In genomic region chr5:36377456-36378369, GRCm38 (mm10) we compare ENCODE assay signal across 8 mouse cellular contexts. TPM values are rescaled to one million over a fixed set of nuclear protein-coding genes. Genes with fewer than 3 reads are reported as not detected.
DNase-seq lines count a peak whose midpoint lies in the region; ATAC-seq and TF ChIP-seq lines count a peak whose summit lies in the region.

No protein-coding gene starts in this region.

- dilution Hi-C loops in CH12.LX (cut with MboI; ENCODE audit: extremely low pct_ligation_motif_present, extremely low pct_unique_long_range_greater_than_20kb, low sequenced_read_pairs) = no loop called here

- H3K4me2 ChIP-seq in CH12.LX (ENCODE audit: insufficient read depth, low read depth, poor library complexity, severe bottlenecking) = no peak overlapping the region
- no peak overlapping the region for H3K4me2 ChIP-seq in embryonic facial prominence, embryonic 15.5 days (replicated peaks)
- no peak overlapping the region for H3K4me2 ChIP-seq in intestine, embryonic 16.5 days (ENCODE audit: low read depth, low read length)

- no peak overlapping the region for H3K4me3 ChIP-seq in CH12.LX (replicated peaks in 1 of 3; ENCODE audit: low read depth in 2 of 3, low read length in 2 of 3, poor library complexity in 1 of 3)
- H3K4me3 ChIP-seq in embryonic facial prominence, embryonic 15.5 days (replicated peaks) = no peak overlapping the region
- H3K4me3 ChIP-seq in intestine, embryonic 16.5 days (ENCODE audit: low read length) = no peak overlapping the region

- no peaks in the 10 kb centered on the region for H3K9me3 ChIP-seq in CH12.LX (replicated peaks; ENCODE audit: low read length)
- H3K9me3 ChIP-seq in embryonic facial prominence, embryonic 15.5 days (replicated peaks) = no peaks in the 10 kb centered on the region
- no peaks in the 10 kb centered on the region for H3K9me3 ChIP-seq in intestine, embryonic 16.5 days (ENCODE audit: control insufficient read depth, low read length)

- H3K27ac ChIP-seq in CH12.LX (ENCODE audit: insufficient read depth, low read depth) = no peak overlapping the region
- H3K27ac ChIP-seq in embryonic facial prominence, embryonic 15.5 days (replicated peaks) = peak overlapping the region; percentile 76
- peak overlapping the region; percentile 88 for H3K27ac ChIP-seq in intestine, embryonic 16.5 days (ENCODE audit: low read length)

- TF ChIP-seq EP300 in CH12.LX (IDR thresholded peaks at IDR 0.05; ENCODE audit: low read length) = peak; percentile 20; the same call in 1 of the 2 replicates

- DNase-seq in CH12.LX (ENCODE audit: extremely low read depth) = peak; percentile 35
- peak; percentile 52 for DNase-seq in ovary, postnatal 36 days (ENCODE audit: low spot score)
- DNase-seq in embryo, embryonic 10.5 days (ENCODE audit: low spot score) = no peak
- DNase-seq in embryo, embryonic 10 days (ENCODE audit: low spot score) = no peak
- no peak for DNase-seq in cerebellum, adult 8-10 months
- DNase-seq in right cerebral cortex, adult 2 months (ENCODE audit: low spot score in 2 of 2) = no peak

- TF ChIP-seq POLR2A in CH12.LX (IDR thresholded peaks at IDR 0.05; ENCODE audit: low read depth, low read length) = no peak

- no peak overlapping the region for H3K9ac ChIP-seq in CH12.LX (ENCODE audit: insufficient read depth, low read depth)
- no peak overlapping the region for H3K9ac ChIP-seq in embryonic facial prominence, embryonic 15.5 days
- no peak overlapping the region for H3K9ac ChIP-seq in intestine, embryonic 16.5 days (ENCODE audit: low read depth, low read length)

- H3K4me1 ChIP-seq in CH12.LX (ENCODE audit: control insufficient read depth in 1 of 2, insufficient read depth in 2 of 2) = peaks cover 22 to 41% of the 10 kb centered on the region in 2 experiments
- peaks cover 71% of the 10 kb centered on the region for H3K4me1 ChIP-seq in embryonic facial prominence, embryonic 15.5 days
- peaks cover 56% of the 10 kb centered on the region for H3K4me1 ChIP-seq in intestine, embryonic 16.5 days (ENCODE audit: control insufficient read depth, insufficient read depth, low read length)

- H3K27me3 ChIP-seq in CH12.LX (replicated peaks) = peaks cover 17% of the 10 kb centered on the region
- H3K27me3 ChIP-seq in embryonic facial prominence, embryonic 15.5 days = no peaks in the 10 kb centered on the region
- no peaks in the 10 kb centered on the region for H3K27me3 ChIP-seq in intestine, embryonic 16.5 days (replicated peaks; ENCODE audit: control insufficient read depth, insufficient read depth, low read length)

- in situ Hi-C loops in CH12.LX (cut with MboI; ENCODE audit: low pct_ligation_motif_present, low pct_unique_long_range_greater_than_20kb, low sequenced_read_pairs) = loop anchor here (25.0 kb wide), 1 partner anchor 490 kb away; the partner anchor contains the start of gene Afap1

- no peaks in the 10 kb centered on the region for H3K79me2 ChIP-seq in CH12.LX (replicated peaks; ENCODE audit: control insufficient read depth, extremely low read depth, insufficient read depth, poor library complexity, severe bottlenecking)

- ATAC-seq in embryonic facial prominence, embryonic 15.5 days (ENCODE audit: insufficient number of reproducible peaks, low FRiP score, low TSS enrichment, low read depth) = peak; percentile 69
- peak; percentile 71 for ATAC-seq in intestine, embryonic 16.5 days

- no peak for TF ChIP-seq CTCF in CH12.LX (conservative IDR thresholded peaks at IDR 0.05 in 1 of 2, IDR thresholded peaks at IDR 0.05 in 1 of 2; ENCODE audit: low read depth in 2 of 2, low read length in 2 of 2)

- H3K36me3 ChIP-seq in CH12.LX (replicated peaks in 1 of 2; ENCODE audit: control insufficient read depth in 1 of 2, insufficient read depth in 1 of 2, low read length in 1 of 2) = no peaks in the 10 kb centered on the region
- no peaks in the 10 kb centered on the region for H3K36me3 ChIP-seq in embryonic facial prominence, embryonic 15.5 days
- no peaks in the 10 kb centered on the region for H3K36me3 ChIP-seq in intestine, embryonic 16.5 days (ENCODE audit: control insufficient read depth, insufficient read depth, low read length)

- 47% methylated on average over 8 of the region's 8 CpGs for WGBS in embryonic facial prominence, embryonic 15.5 days
- 47% methylated on average over 8 of the region's 8 CpGs for WGBS in intestine, embryonic 16.5 days

- TF ChIP-seq RAD21 in CH12.LX (IDR thresholded peaks at IDR 0.05; ENCODE audit: low read depth, low read length) = no peak

TF ChIP-seq in CH12.LX, 34 proteins besides CTCF, POLR2A, EP300 and RAD21:
- TF ChIP-seq BHLHE40 (IDR thresholded peaks at IDR 0.05; ENCODE audit: low read depth, low read length) (0 out of 2 replicates have a peak, but pooled peaks have one; percentile 21), RCOR1 (conservative IDR thresholded peaks at IDR 0.05; ENCODE audit: low read depth, low read length) (no peak), NRF1 (IDR thresholded peaks at IDR 0.05; ENCODE audit: low read depth, low read length) (no peak), TCF12 (IDR thresholded peaks at IDR 0.05; ENCODE audit: low read depth, low read length) (peak; percentile 31; the same call in 1 of the 2 replicates), SIN3A (IDR thresholded peaks at IDR 0.05; ENCODE audit: low read length) (no peak), HCFC1 (IDR thresholded peaks at IDR 0.05; ENCODE audit: low read depth, low read length) (no peak), KAT2A (IDR thresholded peaks at IDR 0.05; ENCODE audit: insufficient replicate concordance, low read length) (no peak), ZMIZ1 (IDR thresholded peaks at IDR 0.05; ENCODE audit: low read depth, low read length) (no peak), CHD1 (IDR thresholded peaks at IDR 0.05; ENCODE audit: low read depth, low read length) (no peak), IRF4 (IDR thresholded peaks at IDR 0.05; ENCODE audit: low read depth, low read length) (no peak)

RNA-seq across cellular contexts. Expression of gene Sorcs2, which starts 20.2 kb away (rescaled TPM):
- total RNA-seq in CH12.LX (2012; rRNA removed) = 0.21 and 0.42 TPM in 2 replicates
- 0.46 and 0.55 TPM in 2 replicates for total RNA-seq in CH12.LX (2014; rRNA removed)
- 1.2 and 1.6 TPM in 2 replicates for polyA plus RNA-seq in CH12.LX (2012; ENCODE audit: insufficient read length, low read depth)
- polyA plus RNA-seq in embryonic facial prominence, embryonic 15.5 days (2015; fragmentation: Nextera tagmentation; extraction: Ambion mirVana) = 25.3 and 26.2 TPM in 2 replicates
- polyA plus RNA-seq in intestine, embryonic 16.5 days (2015; fragmentation: Nextera tagmentation; extraction: Ambion mirVana) = 8.3 and 8.8 TPM in 2 replicates

Comparison
In these comparisons a context has a peak if more than half of its experiments do, and no peak if none do; other contexts are left out.
1. DNase-seq: peak in CH12.LX (single experiment) and ovary, postnatal 36 days (single experiment); none in embryo, embryonic 10.5 days (single experiment), embryo, embryonic 10 days (single experiment), cerebellum, adult 8-10 months (single experiment) and right cerebral cortex, adult 2 months (0 of 2).